Mouse (Mus musculus) ES-E14 (cell line): ENCODE measurements around the gene Gm10972.
"Not testable (repeated sequence)": the region's sequence is repeated elsewhere in the genome, so short reads cannot be mapped to it uniquely, and the experiment has no call there.

ENCODE experiments used
- HCFC1 ChIP-seq: IDR thresholded peaks from 2 replicates; pipeline ENCODE4 v1.6.1; 2012; ENCODE audit warnings: low read length, inconsistent platforms, borderline replicate concordance; ENCODE audit not compliant: insufficient read depth
- MAFK ChIP-seq: IDR thresholded peaks from 2 replicates; pipeline ENCODE4 v1.6.1; 2014; ENCODE audit warnings: mild to moderate bottlenecking, low read depth, low read length, inconsistent platforms; ENCODE audit not compliant: insufficient read depth
- ZC3H11A ChIP-seq: IDR thresholded peaks from 2 replicates; pipeline ENCODE4 v1.6.1; 2012; ENCODE audit warnings: low read depth, mild to moderate bottlenecking, inconsistent platforms, low read length, borderline replicate concordance
- ZNF384 ChIP-seq: IDR thresholded peaks from 2 replicates; pipeline ENCODE4 v1.6.1; 2012; ENCODE audit warnings: low read depth, low read length, inconsistent platforms

DNA sequence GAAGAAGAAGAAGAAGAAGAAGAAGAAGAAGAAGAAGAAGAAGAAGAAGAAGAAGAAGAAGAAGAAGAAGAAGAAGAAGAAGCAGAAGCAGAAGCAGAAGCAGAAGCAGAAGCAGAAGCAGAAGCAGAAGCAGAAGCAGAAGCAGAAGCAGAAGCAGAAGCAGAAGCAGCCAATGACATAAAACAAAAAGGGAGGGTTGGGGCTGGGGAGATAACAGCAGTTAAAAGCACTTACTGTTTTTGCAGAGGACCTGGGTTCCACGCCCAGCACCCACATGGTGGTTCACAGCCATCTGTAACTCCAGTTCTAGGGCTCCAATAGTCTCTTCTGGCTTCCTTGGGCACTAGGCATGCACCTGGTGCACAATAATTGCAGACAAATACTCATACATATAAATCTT, 46.3 kb downstream of the Gm10972 start:
- not testable (repeated sequence) for TF ChIP-seq HCFC1, ZC3H11A, ZNF384, MAFK
